Mouse (Mus musculus) intestine, embryonic 15.5 days (tissue): ENCODE data around the gene Vwce. TPM values are rescaled to one million over a fixed set of nuclear protein-coding genes. Genes with fewer than 3 reads are reported as not detected.
A peak's percentile ranks its signal among the peaks of the same experiment; 100 is the strongest.

Experiments used
- ATAC-seq: fragments of 200-750 bp; cut with Nextera tagmentation; 2 replicates; pipeline ENCODE4 v1.8.0; 2017; ENCODE audit warnings: moderate TSS enrichment, moderate library complexity
- H3K27ac ChIP-seq: fragments of 300-500 bp; sonication (generic); 2 replicates; pipeline ENCODE4 v1.5.1; 2015; ENCODE audit warnings: mild to moderate bottlenecking, inconsistent platforms
- H3K27me3 ChIP-seq: fragments of 300-500 bp; sonication (generic); replicated peaks from 2 replicates; pipeline ENCODE4 v1.6.1; 2015; ENCODE audit warnings: inconsistent platforms
- H3K36me3 ChIP-seq: fragments of 300-500 bp; sonication (generic); 2 replicates; pipeline ENCODE4 v1.6.1; 2015; ENCODE audit warnings: inconsistent platforms
- H3K4me1 ChIP-seq: fragments of 300-500 bp; sonication (generic); replicated peaks from 2 replicates; pipeline ENCODE4 v1.6.1; 2015; ENCODE audit warnings: inconsistent platforms
- H3K4me2 ChIP-seq: fragments of 300-500 bp; sonication (generic); replicated peaks from 2 replicates; pipeline ENCODE4 v1.6.1; 2015; ENCODE audit warnings: mild to moderate bottlenecking, inconsistent platforms
- H3K4me3 ChIP-seq: fragments of 300-500 bp; sonication (generic); replicated peaks from 2 replicates; pipeline ENCODE4 v1.5.1; 2015; ENCODE audit warnings: inconsistent platforms
- H3K9ac ChIP-seq: fragments of 300-500 bp; sonication (generic); 2 replicates; pipeline ENCODE4 v1.6.1; 2015; ENCODE audit warnings: inconsistent platforms
- H3K9me3 ChIP-seq: fragments of 300-500 bp; sonication (generic); 2 replicates; pipeline ENCODE4 v1.6.1; 2016; ENCODE audit warnings: inconsistent platforms
- WGBS: fragments of 180-500 bp; shearing (Covaris S2); methylation state at CpG from one replicate; pipeline ENCODE4 v1.1.7; 2015; 5-methylcytosine and 5-hydroxymethylcytosine counted together
- polyA plus RNA-seq: library from polyadenylated mRNA; unstranded; fragments of >200 nt; fragmentation: Nextera tagmentation; extraction: Ambion mirVana; gene quantifications from 2 replicates; pipeline ENCODE4 v1.2.1, GENCODE M21; 2015

Vwce gene
- polyA plus RNA-seq, 1 experiment from 2014 or later: 3.4 TPM

GRCm38 (mm10) chr19:10712194-10712593 lies 78.2 kb downstream of the Vwce start:
- WGBS: 90% methylated on average over 7 of the region's 7 CpGs
- ATAC-seq: no peak
- Histone ChIP-seq H3K9me3 (no peaks in the 10 kb centered on the region), H3K36me3 (peaks cover 33% of the 10 kb centered on the region), H3K27ac (no peak overlapping the region), H3K27me3 (no peaks in the 10 kb centered on the region), H3K4me1 (peaks cover 9% of the 10 kb centered on the region), H3K4me2 (no peak overlapping the region), H3K9ac (no peak overlapping the region), H3K4me3 (no peak overlapping the region)

GRCm38 (mm10) chr19:10712646-10713045 lies 78.6 kb downstream of the Vwce start:
- Histone ChIP-seq H3K9me3 (no peaks in the 10 kb centered on the region), H3K27ac (no peak overlapping the region), H3K4me1 (peaks cover 9% of the 10 kb centered on the region), H3K4me2 (no peak overlapping the region), H3K4me3 (no peak overlapping the region), H3K27me3 (no peaks in the 10 kb centered on the region), H3K36me3 (peaks cover 30% of the 10 kb centered on the region), H3K9ac (no peak overlapping the region)
- 96% methylated on average over 12 of the region's 12 CpGs for WGBS
- ATAC-seq: no peak

GRCm38 (mm10) chr19:10713551-10713950 lies 79.5 kb downstream of the Vwce start:
- 90% methylated on average over 10 of the region's 10 CpGs for WGBS

GRCm38 (mm10) chr19:10714168-10714567 lies 80.2 kb downstream of the Vwce start:
- Histone ChIP-seq H3K9ac (no peak overlapping the region), H3K27ac (no peak overlapping the region), H3K4me2 (no peak overlapping the region), H3K27me3 (no peaks in the 10 kb centered on the region), H3K9me3 (no peaks in the 10 kb centered on the region), H3K36me3 (peaks cover 30% of the 10 kb centered on the region), H3K4me3 (no peak overlapping the region), H3K4me1 (peaks cover 6% of the 10 kb centered on the region)
- 83% methylated on average over 6 of the region's 6 CpGs for WGBS
- ATAC-seq: no peak

More at GRCm38 (mm10) chr19:10713551-10713950, 79.5 kb downstream of the Vwce start:
- Histone ChIP-seq H3K4me3 (no peak overlapping the region), H3K27ac (no peak overlapping the region), H3K36me3 (peaks cover 30% of the 10 kb centered on the region), H3K27me3 (no peaks in the 10 kb centered on the region), H3K4me1 (peaks cover 9% of the 10 kb centered on the region), H3K4me2 (no peak overlapping the region), H3K9me3 (no peaks in the 10 kb centered on the region), H3K9ac (no peak overlapping the region)
- ATAC-seq: no peak

GRCm38 (mm10) chr19:10714682-10715475 lies 80.9 kb downstream of the Vwce start:
- Histone ChIP-seq H3K4me2 (no peak overlapping the region), H3K27me3 (no peaks in the 10 kb centered on the region), H3K4me1 (peaks cover 1% of the 10 kb centered on the region; the same call in 1 of the 2 replicates), H3K9ac (no peak overlapping the region), H3K4me3 (no peak overlapping the region), H3K27ac (no peak overlapping the region), H3K36me3 (peaks cover 30% of the 10 kb centered on the region), H3K9me3 (no peaks in the 10 kb centered on the region)
- peak; percentile 58 for ATAC-seq
- WGBS: 50% methylated on average over 4 of the region's 4 CpGs

GRCm38 (mm10) chr19:10715476-10715875 lies 81.5 kb downstream of the Vwce start:
- Histone ChIP-seq H3K4me3 (no peak overlapping the region), H3K27ac (no peak overlapping the region), H3K4me1 (peaks cover 7% of the 10 kb centered on the region; the same call in 1 of the 2 replicates), H3K9ac (no peak overlapping the region), H3K36me3 (peaks cover 26% of the 10 kb centered on the region), H3K4me2 (no peak overlapping the region), H3K27me3 (no peaks in the 10 kb centered on the region), H3K9me3 (no peaks in the 10 kb centered on the region)
- 91% methylated on average over 6 of the region's 6 CpGs for WGBS
- ATAC-seq: no peak

Other genes with a start within 250 kb of the Vwce start
- gene Syt7, start 245.1 kb upstream of the Vwce start, polyA plus RNA-seq: 1.7 and 3.1 TPM in 2 replicates
- 0.56 and 0.62 TPM in 2 replicates for gene Lrrc10b, start 176.7 kb upstream of the Vwce start, polyA plus RNA-seq
- 0.68 and 1.4 TPM in 2 replicates for gene Ppp1r32, start 151.3 kb upstream of the Vwce start, polyA plus RNA-seq
- gene Cpsf7, start 108.9 kb upstream of the Vwce start, polyA plus RNA-seq: 30.8 and 36.3 TPM in 2 replicates
- gene Sdhaf2, start 108.1 kb upstream of the Vwce start, polyA plus RNA-seq: 57.2 and 58.3 TPM in 2 replicates
- 34.5 and 34.9 TPM in 2 replicates for gene Tmem216, start 78.0 kb upstream of the Vwce start, polyA plus RNA-seq
- 17.0 and 19.2 TPM in 2 replicates for gene Cyb561a3, start 57.0 kb upstream of the Vwce start, polyA plus RNA-seq
- gene Tmem138, start 56.9 kb upstream of the Vwce start, polyA plus RNA-seq: 26.8 and 28.5 TPM in 2 replicates
- 278 and 283 TPM in 2 replicates for gene Ddb1, start 28.9 kb upstream of the Vwce start, polyA plus RNA-seq
- gene Tkfc, start 28.6 kb upstream of the Vwce start, polyA plus RNA-seq: 36.3 and 45.5 TPM in 2 replicates
- 0.39 and 0.61 TPM in 2 replicates for gene Pga5, start 43.9 kb downstream of the Vwce start, polyA plus RNA-seq
- 28.1 and 28.7 TPM in 2 replicates for gene Vps37c, start 54.5 kb downstream of the Vwce start, polyA plus RNA-seq
- gene Cd5, start 104.8 kb downstream of the Vwce start, polyA plus RNA-seq: 0.10 and 0.13 TPM in 2 replicates
- 0.19 and 0.57 TPM in 2 replicates for gene Cd6, start 195.8 kb downstream of the Vwce start, polyA plus RNA-seq
- gene Slc15a3, start 205.5 kb downstream of the Vwce start, polyA plus RNA-seq: 0.30 and 0.65 TPM in 2 replicates
- gene Tmem132a, start 235.7 kb downstream of the Vwce start, polyA plus RNA-seq: 37.7 TPM in 2 replicates
- gene Tmem109, start 247.8 kb downstream of the Vwce start, polyA plus RNA-seq: 75.4 and 80.6 TPM in 2 replicates